Mouse (Mus musculus) forelimb bud, embryonic 11.5 days (tissue): ENCODE data around the gene Dst.

Source experiments
- DNase-seq: peaks from one replicate; pipeline ENCODE4 v3.0.0-alpha.2; 2012; ENCODE audit warnings: low read depth, low spot score

Gene Dst

DNA sequence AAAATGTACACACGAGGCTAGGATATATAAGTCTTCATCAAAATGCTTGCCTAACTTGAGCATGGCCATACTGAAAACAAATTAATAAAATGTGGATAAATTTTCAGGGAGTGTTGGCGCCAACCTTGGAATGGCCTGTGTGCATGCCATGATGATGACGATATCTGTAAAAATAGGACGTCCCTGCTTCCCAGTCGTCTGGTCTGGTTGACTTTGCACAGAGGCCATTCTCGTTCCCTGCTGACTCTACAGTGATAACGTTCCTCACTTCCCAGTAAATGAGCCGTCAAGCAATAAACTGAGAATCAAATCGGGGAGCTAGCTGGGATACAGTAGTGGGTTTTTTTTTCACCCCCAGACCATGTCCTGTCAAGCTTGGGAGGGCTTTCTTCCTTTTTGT is 221.7 kb downstream of the Dst start:
- no peak for DNase-seq

DNA sequence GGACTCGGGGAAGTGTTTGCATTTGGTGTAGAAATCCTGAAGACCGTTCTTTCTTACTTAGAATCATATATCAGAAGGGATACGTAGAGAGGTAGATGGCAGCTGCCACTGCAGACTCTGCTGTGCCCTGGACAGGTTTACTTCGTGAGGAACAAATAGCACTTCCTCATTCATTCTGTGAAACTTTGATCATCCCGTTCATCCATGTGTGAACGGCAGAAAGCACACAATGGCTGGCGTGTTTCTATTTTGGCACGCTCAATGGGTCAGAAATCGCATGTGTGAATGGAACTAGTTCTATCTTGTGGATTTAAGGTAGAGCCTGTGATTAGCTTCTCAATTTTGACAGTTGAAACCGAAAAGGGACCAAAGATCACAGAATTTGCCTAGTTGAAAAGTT is 222.8 kb downstream of the Dst start:
- DNase-seq, result no peak

DNA sequence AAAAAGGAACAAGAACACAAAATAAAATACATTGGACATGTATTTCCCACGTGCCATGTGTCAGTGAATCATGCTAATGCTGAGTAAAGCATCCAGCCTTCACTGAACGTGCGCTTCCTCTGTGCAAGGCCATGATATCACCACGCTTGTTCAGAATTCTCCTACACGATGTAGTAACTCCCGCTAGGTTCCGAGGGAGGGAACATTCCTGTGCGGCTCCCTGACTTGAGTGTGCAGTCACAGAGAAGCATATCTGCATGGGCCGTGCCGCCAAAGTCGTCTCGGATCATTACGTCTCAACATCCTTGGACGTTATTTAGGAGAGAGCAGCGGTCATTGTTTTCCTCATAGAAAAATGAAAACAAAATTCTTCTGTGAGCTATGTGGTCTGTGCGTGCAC is 224.8 kb downstream of the Dst start:
- DNase-seq, result no peak

DNA sequence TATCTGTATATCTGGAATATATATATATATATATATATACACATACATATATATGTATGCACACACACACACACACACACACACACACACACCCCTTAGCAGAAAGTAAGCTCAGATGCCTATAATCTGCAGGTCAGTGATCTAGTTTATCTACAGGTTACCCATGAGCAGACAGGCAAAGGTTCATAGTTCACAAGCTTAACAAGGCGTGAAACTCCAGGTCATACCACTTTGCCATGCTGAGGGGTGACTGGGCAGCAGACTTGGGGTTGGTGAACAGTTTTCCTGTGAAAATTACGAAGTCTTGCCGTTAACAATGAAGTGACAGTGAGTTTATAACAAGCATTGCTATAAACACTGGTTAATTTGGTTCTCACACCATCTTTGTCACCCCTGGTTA is 227.5 kb downstream of the Dst start:
- no peak for DNase-seq

DNA sequence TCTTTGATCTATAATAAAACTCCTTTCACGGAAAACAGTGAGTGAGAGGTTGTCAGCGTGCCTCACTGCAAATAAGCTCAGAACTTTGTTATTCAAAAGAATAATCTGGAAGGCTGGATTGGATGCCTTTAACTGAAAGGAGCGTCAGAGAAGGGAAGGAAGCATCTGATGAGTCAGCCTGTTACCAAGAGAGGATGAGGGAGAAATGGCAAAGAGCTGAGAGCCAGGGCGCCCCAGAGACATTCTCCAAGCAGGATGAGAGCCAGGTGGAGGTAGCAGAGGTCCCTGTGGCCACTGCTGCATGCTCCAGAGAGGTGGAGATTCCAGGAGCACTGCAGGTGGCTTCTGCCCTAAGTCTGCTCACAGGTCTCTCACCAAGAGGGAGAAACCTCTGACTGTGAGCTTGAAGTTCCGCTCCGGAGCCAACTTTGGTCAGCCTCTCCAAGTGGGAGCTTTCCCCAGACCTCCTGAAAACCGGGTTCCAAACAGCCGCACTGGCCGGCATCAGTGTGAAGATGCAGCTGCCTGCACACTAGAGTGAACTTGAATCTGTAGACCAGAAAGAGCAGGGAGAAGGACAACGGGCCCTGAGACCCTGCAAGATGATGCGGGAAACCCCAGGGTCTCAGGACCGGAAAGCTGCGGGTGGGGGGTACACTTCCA is 231.3 kb downstream of the Dst start:
- no peak for DNase-seq

DNA sequence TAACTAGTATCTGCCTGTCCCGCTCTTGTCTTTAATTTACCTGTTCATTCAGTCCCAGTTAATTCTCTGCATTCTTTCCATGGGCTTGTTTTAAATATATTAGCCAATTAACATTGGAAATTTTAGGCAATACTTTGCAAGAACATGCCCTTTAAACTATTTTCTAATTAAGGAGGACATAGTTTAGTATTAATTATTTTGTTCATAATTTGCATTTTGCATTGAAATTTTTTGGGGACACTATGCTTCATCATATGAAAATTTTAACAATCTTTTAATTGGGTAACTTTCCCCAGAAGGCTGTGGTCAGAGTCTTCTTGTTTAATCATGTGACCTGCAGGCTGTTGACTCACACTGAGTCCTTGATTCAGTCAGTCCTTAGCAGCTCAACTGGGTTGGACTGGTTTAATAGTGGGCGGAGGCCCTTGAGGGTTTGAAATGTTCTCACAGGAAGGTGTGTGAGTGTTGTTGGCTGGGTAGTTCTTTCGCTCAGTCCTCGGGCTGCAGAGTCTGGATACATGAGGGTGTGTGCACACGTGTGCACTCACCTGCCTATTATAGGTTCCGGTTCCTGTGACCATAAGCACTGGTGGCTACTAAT is 231.9 kb downstream of the Dst start:
- DNase-seq, result no peak

DNA sequence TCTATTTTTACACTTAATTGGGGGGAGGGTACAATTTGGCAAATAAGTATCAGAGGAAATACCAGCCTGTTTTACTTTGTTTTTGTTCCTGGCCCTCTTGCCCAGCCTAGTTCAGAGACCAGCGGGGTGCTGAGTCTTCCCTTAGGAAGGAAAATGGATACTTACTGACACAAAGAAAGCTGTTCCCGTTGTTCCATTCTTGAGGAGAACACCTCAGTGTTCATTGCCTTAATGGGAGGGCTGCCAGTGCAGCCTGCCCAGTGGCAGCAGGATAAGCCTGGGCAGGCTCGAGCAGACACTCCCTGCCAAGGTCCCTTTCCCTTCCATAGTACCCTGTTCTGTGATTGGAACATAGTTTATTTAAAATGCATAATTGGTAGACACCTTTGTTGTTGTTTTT is 232.7 kb downstream of the Dst start:
- DNase-seq, result no peak

DNA sequence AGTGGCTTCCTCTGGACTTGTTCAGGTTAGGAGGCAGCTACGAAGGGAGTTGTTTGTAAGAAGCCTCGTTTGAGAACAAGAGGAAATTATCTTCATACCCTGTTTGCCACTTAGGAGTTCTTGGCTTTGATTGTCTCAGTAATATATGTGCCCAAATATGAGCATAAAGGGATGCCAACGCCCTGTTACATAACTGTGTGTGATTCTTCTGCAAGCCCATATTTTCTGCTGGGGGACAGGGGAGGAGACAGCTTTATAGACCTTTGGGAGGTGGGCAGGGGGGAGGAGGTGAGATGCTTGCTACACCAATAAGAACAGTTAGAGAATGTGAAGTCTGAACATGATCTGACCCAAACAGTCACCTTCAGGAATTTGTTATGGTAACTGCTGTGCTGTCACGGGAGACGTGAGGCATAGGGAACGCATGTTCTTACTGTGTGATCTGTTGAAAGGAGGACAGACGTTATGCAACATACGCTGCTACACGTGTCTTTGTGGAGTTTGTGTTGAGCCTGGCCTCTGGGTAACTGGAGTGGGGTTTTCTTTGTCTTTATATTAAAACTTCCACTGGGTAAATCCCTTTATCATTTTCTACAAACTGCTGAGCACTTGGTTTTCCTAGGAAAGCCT is 235.0 kb downstream of the Dst start:
- no peak for DNase-seq

DNA sequence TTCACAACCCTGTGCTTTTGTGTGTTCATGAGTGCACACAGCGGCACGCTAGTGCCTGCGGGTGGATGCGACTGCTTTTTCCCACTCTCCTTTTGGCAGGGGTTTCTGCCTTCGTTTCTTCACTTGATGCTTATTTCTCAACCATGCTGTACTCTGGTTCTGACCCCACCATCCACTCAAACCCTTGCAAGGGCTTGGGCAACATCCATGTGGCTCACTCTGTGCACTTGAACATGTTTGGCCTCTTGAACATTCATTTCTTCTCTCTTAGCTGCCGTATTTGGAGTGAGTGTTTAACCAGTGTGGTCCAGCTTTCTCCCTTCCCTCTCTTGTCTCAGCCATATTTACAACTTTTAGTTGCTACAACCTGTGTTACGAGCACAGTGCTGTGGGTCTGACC is 236.8 kb downstream of the Dst start:
- no peak for DNase-seq

DNA sequence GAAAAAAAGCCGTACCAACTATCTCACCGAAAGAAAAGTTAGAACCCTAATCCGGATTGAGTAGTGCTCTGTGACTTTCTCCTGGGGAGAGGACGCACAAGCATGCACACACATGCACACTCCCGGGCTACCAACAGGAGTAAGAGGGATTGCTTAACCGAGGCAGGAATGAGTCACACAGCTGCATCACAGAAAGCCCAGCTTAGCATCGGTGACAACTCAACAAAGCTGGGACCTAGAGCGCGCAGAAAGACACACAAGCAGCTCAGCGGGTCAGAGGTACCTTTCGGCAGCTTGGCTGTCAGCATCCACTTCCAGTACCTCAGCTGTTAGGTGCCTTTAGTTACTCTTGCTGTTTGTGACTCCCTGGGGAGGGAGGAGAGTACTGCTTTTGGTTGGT is 240.0 kb downstream of the Dst start:
- no peak for DNase-seq

DNA sequence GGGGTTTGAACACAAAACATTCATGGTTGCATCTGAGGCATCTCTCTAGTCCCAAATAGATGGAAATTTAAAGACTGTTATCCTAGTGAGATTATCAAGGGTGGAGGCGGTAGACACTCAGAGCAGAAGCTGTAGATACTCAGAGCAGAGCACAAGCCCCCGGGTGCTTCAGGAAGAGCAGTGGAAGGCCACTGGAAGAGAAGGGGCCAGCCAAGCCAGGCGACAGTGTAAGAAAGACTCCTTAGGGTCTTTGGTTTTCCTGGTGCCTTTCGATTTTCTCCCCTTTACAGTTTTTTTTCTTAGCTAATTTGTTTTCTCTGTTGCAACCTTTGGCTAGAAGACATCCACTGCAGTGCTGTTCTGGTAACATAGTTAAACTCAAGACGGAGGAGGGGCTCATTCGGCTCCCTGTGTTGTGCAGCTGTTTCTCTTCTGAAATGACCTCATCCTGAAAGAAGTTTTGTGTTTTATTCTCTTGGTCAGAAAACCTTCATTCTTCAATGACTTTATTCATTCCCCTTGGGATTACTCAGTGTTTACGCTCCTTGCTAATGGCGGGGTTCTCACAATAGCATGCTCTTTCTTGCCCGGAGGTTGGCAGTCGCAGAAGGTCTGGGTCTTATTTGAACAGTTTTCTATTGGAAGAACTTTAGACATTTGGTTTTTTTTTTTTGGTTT is 242.5 kb downstream of the Dst start:
- DNase-seq, result no peak

DNA sequence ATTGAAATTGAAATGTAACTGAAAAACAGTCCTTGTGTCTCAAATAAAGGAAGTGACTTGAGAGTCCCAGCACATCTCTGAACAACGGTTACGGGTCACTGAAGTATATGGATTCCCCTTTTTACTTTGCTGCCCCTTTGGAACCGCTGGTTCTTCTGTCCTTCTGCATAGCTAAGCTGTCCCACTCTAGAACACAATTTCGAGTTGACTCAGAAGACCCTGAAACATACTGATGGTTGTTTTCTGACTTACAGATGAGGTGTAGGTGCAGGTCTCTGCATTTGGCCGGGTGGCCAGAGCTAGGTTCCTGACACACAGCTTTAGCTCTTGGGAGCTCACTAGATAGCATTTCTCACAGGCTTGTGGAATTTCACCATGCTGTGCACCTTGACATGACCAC is 244.7 kb downstream of the Dst start:
- DNase-seq, result no peak

DNA sequence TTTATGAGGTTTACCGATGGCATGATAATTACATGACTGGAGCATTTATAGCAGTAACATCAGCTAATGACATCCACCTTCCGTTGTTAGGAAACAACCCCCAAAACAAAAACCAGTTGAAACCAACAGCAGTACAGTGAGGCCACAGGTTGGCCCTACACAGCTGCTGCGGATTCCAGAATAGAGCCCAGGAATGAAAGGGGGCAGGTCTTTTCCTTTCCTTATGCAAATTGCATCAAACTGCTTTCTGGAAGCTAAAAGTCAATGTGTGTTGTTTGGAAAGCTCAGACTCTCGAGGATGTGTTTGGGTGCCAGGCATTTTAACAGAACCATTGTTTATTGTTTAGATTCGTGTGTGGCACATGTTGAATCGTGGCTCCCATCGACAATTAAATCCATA is 248.0 kb downstream of the Dst start:
- no peak for DNase-seq

DNA sequence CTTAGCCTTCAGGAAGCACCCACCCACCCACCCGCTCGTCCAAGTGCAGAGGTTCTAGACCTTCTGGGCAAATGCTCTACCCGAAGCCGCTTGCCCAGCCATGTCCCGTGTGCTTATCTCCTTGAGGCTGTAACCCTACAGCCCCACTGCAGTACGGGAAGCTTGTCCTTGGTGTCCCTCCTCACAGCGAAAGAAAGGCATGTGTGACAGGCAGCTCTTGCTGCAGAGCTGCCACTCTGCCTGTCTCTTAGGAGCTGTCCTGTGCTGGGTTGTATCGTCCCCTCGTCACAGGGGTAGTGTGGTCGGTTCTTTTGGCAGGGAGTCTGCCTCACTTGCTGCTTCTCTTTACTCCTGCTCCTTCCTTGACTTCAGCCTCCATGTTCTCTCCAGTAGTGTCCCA is 249.7 kb downstream of the Dst start:
- DNase-seq, result no peak

DNA sequence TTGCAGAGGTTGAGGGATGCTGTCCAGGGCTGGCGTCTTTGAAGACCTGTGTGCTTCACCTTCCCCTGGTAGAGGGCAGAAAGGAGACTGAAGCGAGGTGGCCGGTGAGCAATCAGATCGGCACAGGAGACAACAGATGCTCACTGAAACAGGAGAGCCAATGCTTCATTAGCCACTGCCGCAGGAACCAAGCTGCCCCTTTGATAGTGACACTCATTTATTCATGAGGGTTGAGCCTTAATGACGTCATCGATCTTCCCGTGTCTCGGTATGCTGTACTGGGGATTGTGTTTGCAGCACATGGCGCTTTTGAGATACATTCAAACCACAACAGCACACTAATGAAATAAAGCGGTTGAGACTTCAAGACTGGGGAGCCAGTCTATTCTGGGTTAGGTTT is 250.8 kb downstream of the Dst start:
- no peak for DNase-seq

DNA sequence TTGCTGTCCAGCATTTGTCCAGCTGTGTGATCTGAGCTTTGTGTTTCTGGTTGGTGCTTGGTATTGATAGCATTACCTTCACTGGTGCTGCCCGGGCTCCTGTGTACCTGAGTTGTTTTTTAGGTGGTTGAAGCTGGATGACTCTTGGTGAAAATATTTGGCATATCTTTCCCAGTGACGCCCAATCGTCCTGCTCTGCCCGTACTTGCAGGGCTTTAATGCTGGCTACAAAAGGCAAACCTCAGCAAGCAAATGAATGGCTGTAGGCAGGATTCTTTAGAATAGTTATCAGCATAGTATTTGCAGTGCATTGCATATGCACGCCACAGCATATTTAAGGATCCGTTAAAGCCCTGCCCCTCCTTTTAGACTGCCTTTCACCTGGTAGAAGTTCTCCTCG is 251.9 kb downstream of the Dst start:
- DNase-seq, result no peak

DNA sequence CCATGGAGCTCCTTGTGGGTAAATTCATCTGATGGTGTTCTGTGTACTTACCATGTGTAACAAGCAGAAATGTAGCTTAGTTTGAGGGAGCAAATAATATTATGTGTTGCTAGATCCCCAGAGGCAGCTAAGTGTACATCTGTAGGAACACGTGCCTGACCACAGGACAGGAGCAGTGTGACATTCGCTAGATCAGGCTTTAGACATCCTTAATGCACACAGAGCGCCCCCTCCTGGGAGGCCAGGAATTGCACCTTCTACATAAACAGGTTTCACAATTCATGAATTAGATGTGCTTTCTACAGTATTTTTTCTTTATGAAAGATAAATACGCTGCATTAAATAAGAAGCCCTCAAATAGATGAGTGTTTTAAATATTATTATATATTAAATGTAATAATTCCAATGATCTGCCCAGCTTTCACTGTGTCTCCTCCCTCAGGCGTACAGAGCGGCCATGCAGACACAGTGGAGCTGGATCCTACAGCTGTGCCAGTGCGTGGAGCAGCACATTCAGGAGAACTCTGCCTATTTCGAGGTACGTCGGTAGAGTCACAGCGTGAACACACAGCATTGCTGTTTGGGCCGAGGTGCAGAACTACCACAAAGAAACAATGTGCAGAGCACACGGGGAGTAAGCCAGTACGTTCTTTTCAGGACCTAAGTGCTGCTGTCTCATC is 256.7 kb downstream of the Dst start:
- peak; percentile 63 for DNase-seq

DNA sequence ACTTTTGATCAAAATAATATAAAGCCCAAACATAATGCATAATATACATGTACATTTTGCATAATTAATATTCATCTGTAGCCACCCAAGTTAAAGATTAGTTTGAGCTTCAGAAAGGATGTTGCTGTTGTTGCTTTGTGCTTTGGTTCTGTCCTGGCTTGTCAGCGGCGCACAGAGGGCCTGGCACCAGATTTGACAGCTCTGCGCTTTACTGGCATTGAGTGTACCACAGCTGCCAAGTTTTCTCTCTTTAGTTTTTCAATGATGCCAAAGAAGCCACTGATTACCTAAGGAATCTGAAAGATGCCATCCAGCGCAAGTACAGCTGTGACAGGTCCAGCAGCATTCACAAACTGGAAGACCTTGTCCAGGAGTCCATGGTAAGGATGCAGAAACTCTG is 257.9 kb downstream of the Dst start:
- DNase-seq, result no peak

DNA sequence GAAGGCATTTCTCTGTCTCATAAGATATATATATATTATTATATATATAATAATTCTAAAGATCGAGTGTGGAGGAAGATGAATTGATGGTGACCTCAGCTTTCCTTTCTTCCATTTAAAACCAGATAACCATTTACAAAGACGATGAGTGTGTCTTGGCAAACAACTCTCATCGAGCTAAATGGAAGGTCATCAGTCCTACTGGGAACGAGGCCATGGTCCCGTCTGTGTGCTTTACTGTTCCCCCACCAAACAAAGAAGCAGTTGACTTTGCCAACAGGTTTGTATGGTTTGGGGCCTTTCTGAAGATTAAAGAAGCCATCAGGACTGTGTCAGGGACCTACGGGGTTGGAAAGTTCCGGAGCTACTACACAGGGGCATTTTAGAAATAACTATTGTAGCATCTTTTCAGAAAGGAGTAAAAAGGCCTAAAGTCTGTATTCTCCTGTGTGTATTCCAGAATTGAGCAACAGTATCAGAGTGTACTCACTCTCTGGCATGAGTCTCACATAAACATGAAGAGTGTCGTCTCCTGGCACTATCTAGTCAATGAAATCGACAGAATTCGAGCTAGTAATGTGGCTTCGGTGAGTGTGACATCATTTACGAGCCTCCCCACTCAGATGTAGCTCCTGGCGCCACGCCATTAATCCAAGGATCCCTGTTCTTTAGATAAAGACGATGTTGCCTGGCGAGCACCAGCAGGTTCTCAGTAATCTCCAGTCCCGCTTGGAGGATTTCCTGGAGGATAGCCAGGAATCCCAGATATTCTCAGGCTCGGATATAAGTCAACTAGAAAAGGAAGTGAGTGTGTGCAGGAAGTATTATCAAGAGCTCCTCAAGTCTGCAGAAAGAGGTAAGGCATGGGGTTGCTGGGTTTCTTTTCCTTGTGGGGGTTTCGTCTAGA is 259.4 kb downstream of the Dst start:
- no peak for DNase-seq

DNA sequence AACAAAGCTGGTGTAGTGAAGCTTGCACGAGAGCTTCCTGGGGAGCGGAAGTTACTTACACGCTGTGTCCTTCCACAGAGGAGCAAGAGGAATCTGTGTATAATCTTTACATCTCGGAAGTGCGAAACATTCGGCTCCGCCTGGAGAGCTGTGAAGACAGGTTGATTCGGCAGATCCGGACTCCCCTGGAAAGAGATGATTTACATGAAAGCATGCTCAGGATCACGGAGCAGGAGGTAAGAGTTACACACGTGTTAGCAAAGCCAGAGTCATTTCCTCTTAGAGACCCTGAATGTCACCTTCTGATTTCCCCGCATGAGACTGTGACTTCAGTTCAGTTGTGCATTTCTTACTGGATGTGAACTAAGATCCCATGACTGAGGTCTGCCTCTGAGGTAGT is 261.1 kb downstream of the Dst start:
- no peak for DNase-seq

DNA sequence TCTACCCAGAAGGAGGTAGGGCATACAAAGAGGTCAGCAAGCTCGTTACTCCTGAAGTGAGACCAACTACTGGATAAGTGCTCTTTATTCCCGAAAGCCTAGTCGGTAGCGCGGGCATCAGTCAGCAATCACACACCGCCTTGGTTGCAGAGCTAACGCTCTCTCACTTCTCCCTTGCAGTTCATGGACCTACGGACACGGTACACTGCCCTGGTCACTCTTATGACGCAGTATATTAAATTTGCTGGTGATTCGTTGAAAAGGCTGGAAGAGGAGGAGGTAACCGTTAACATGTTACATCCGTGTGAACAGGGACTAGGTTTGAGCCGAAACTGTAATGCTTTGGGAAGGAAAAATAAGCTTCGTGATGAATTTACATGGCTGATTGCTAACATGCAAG is 266.5 kb downstream of the Dst start:
- DNase-seq, result no peak
